Mouse (Mus musculus): ENCODE results near the gene Olfml3. TPM values are rescaled to one million over a fixed set of nuclear protein-coding genes. Genes with fewer than 3 reads are reported as not detected.

Gene Olfml3
- polyA plus RNA-seq, 1 experiment from 2014 or later: 79.1 TPM

GRCm38 (mm10) chr3:103718728-103719127 is 19.1 kb downstream of the Olfml3 start:
- DNase-seq (ENCODE audit: low spot score) (no peak), ATAC-seq (ENCODE audit: low read depth) (no peak)
- Histone ChIP-seq H3K4me1 (ENCODE audit: control insufficient read depth, insufficient read depth, low read length) (peaks cover 27% of the 10 kb centered on the region), H3K36me3 (ENCODE audit: control insufficient read depth, insufficient read depth, low read length) (no peaks in the 10 kb centered on the region), H3K27ac (replicated peaks; ENCODE audit: low read depth, low read length) (no peak overlapping the region), H3K9ac (ENCODE audit: low read depth, low read length) (no peak overlapping the region), H3K4me3 (ENCODE audit: low read depth, low read length) (no peak overlapping the region), H3K9me3 (ENCODE audit: control insufficient read depth, low read length) (no peaks in the 10 kb centered on the region), H3K27me3 (replicated peaks; ENCODE audit: control insufficient read depth, insufficient read depth, low read length) (no peaks in the 10 kb centered on the region), H3K4me2 (ENCODE audit: low read depth, low read length) (no peak overlapping the region)
- 94% methylated on average over 4 of the region's 4 CpGs for WGBS

GRCm38 (mm10) chr3:103716774-103717760 is 20.7 kb downstream of the Olfml3 start:
- peak; percentile 74 for ATAC-seq (ENCODE audit: low read depth)
- Histone ChIP-seq H3K36me3 (ENCODE audit: control insufficient read depth, insufficient read depth, low read length) (no peaks in the 10 kb centered on the region), H3K9ac (ENCODE audit: low read depth, low read length) (no peak overlapping the region), H3K27me3 (replicated peaks; ENCODE audit: control insufficient read depth, insufficient read depth, low read length) (no peaks in the 10 kb centered on the region), H3K4me3 (ENCODE audit: low read depth, low read length) (no peak overlapping the region), H3K27ac (replicated peaks; ENCODE audit: low read depth, low read length) (peak overlapping the region; percentile 81), H3K4me1 (ENCODE audit: control insufficient read depth, insufficient read depth, low read length) (peaks cover 27% of the 10 kb centered on the region), H3K9me3 (ENCODE audit: control insufficient read depth, low read length) (no peaks in the 10 kb centered on the region), H3K4me2 (ENCODE audit: low read depth, low read length) (no peak overlapping the region)
- peak; percentile 56 for DNase-seq (ENCODE audit: low spot score)
- 29% methylated on average over 15 of the region's 15 CpGs for WGBS

GRCm38 (mm10) chr3:103715762-103716693 is 21.8 kb downstream of the Olfml3 start:
- DNase-seq (ENCODE audit: low spot score): peak; percentile 87
- peak; percentile 66 for ATAC-seq (ENCODE audit: low read depth)
- WGBS: 34% methylated on average over 11 of the region's 11 CpGs
- Histone ChIP-seq H3K27ac (replicated peaks; ENCODE audit: low read depth, low read length) (peak overlapping the region; percentile 81), H3K27me3 (replicated peaks; ENCODE audit: control insufficient read depth, insufficient read depth, low read length) (no peaks in the 10 kb centered on the region), H3K4me2 (ENCODE audit: low read depth, low read length) (no peak overlapping the region), H3K9ac (ENCODE audit: low read depth, low read length) (no peak overlapping the region), H3K36me3 (ENCODE audit: control insufficient read depth, insufficient read depth, low read length) (no peaks in the 10 kb centered on the region), H3K4me1 (ENCODE audit: control insufficient read depth, insufficient read depth, low read length) (peaks cover 27% of the 10 kb centered on the region), H3K9me3 (ENCODE audit: control insufficient read depth, low read length) (no peaks in the 10 kb centered on the region), H3K4me3 (ENCODE audit: low read depth, low read length) (no peak overlapping the region)

- Histone ChIP-seq H3K27ac (replicated peaks; ENCODE audit: low read depth, low read length) (no peak overlapping the region), H3K4me2 (ENCODE audit: low read depth, low read length) (no peak overlapping the region), H3K4me3 (ENCODE audit: low read depth, low read length) (no peak overlapping the region), H3K9me3 (ENCODE audit: control insufficient read depth, low read length) (no peaks in the 10 kb centered on the region), H3K4me1 (ENCODE audit: control insufficient read depth, insufficient read depth, low read length) (peaks cover 27% of the 10 kb centered on the region), H3K36me3 (ENCODE audit: control insufficient read depth, insufficient read depth, low read length) (no peaks in the 10 kb centered on the region), H3K9ac (ENCODE audit: low read depth, low read length) (no peak overlapping the region), H3K27me3 (replicated peaks; ENCODE audit: control insufficient read depth, insufficient read depth, low read length) (no peaks in the 10 kb centered on the region)
- DNase-seq (ENCODE audit: low spot score) (no peak), ATAC-seq (ENCODE audit: low read depth) (no peak)
- WGBS: 79% methylated on average over 8 of the region's 8 CpGs
These were observed 22.9 kb downstream of the Olfml3 start for GRCm38 (mm10) chr3:103714942-103715341.

GRCm38 (mm10) chr3:103714236-103714875 is 23.4 kb downstream of the Olfml3 start:
- no peak overlapping the region for H3K9ac ChIP-seq (ENCODE audit: low read depth, low read length)
- no peaks in the 10 kb centered on the region for H3K9me3 ChIP-seq (ENCODE audit: control insufficient read depth, low read length)
- DNase-seq (ENCODE audit: low spot score) (no peak), ATAC-seq (ENCODE audit: low read depth) (no peak)
- H3K4me1 ChIP-seq (ENCODE audit: control insufficient read depth, insufficient read depth, low read length): peaks cover 27% of the 10 kb centered on the region
- 66% methylated on average over 7 of the region's 7 CpGs for WGBS
- no peaks in the 10 kb centered on the region for H3K27me3 ChIP-seq (replicated peaks; ENCODE audit: control insufficient read depth, insufficient read depth, low read length)
- H3K4me2 ChIP-seq (ENCODE audit: low read depth, low read length): no peak overlapping the region
- no peak overlapping the region for H3K27ac ChIP-seq (replicated peaks; ENCODE audit: low read depth, low read length)
- H3K4me3 ChIP-seq (ENCODE audit: low read depth, low read length): no peak overlapping the region
- H3K36me3 ChIP-seq (ENCODE audit: control insufficient read depth, insufficient read depth, low read length): no peaks in the 10 kb centered on the region

- ATAC-seq (ENCODE audit: low read depth) (no peak), DNase-seq (ENCODE audit: low spot score) (peak; percentile 32)
- 93% methylated on average over 4 of the region's 4 CpGs for WGBS
- no peak overlapping the region for H3K4me3 ChIP-seq (ENCODE audit: low read depth, low read length)
- no peaks in the 10 kb centered on the region for H3K36me3 ChIP-seq (ENCODE audit: control insufficient read depth, insufficient read depth, low read length)
- no peak overlapping the region for H3K4me2 ChIP-seq (ENCODE audit: low read depth, low read length)
- H3K27me3 ChIP-seq (replicated peaks; ENCODE audit: control insufficient read depth, insufficient read depth, low read length): no peaks in the 10 kb centered on the region
- no peak overlapping the region for H3K9ac ChIP-seq (ENCODE audit: low read depth, low read length)
- H3K9me3 ChIP-seq (ENCODE audit: control insufficient read depth, low read length): no peaks in the 10 kb centered on the region
- no peak overlapping the region for H3K27ac ChIP-seq (replicated peaks; ENCODE audit: low read depth, low read length)
- H3K4me1 ChIP-seq (ENCODE audit: control insufficient read depth, insufficient read depth, low read length): peaks cover 13% of the 10 kb centered on the region
These were observed 25.6 kb downstream of the Olfml3 start for GRCm38 (mm10) chr3:103712196-103712595.

GRCm38 (mm10) chr3:103709470-103710040 is 28.2 kb downstream of the Olfml3 start:
- H3K9ac ChIP-seq (ENCODE audit: low read depth, low read length): no peak overlapping the region
- no peak overlapping the region for H3K4me2 ChIP-seq (ENCODE audit: low read depth, low read length)
- H3K4me1 ChIP-seq (ENCODE audit: control insufficient read depth, insufficient read depth, low read length): no peaks in the 10 kb centered on the region; the same call in 1 of the 2 replicates
- ATAC-seq (ENCODE audit: low read depth): no peak
- no peaks in the 10 kb centered on the region for H3K36me3 ChIP-seq (ENCODE audit: control insufficient read depth, insufficient read depth, low read length)
- H3K27me3 ChIP-seq (replicated peaks; ENCODE audit: control insufficient read depth, insufficient read depth, low read length): no peaks in the 10 kb centered on the region
- DNase-seq (ENCODE audit: low spot score): no peak
- H3K27ac ChIP-seq (replicated peaks; ENCODE audit: low read depth, low read length): no peak overlapping the region
- no peak overlapping the region for H3K4me3 ChIP-seq (ENCODE audit: low read depth, low read length)
- WGBS: 94% methylated on average over 5 of the region's 5 CpGs
- no peaks in the 10 kb centered on the region for H3K9me3 ChIP-seq (ENCODE audit: control insufficient read depth, low read length)

GRCm38 (mm10) chr3:103705426-103705825 is 32.4 kb downstream of the Olfml3 start:
- WGBS: 75% methylated on average over 12 of the region's 12 CpGs
- Histone ChIP-seq H3K36me3 (ENCODE audit: control insufficient read depth, insufficient read depth, low read length) (no peaks in the 10 kb centered on the region), H3K27ac (replicated peaks; ENCODE audit: low read depth, low read length) (no peak overlapping the region), H3K4me1 (ENCODE audit: control insufficient read depth, insufficient read depth, low read length) (no peaks in the 10 kb centered on the region; the same call in 1 of the 2 replicates), H3K4me3 (ENCODE audit: low read depth, low read length) (no peak overlapping the region), H3K9me3 (ENCODE audit: control insufficient read depth, low read length) (no peaks in the 10 kb centered on the region), H3K9ac (ENCODE audit: low read depth, low read length) (no peak overlapping the region), H3K4me2 (ENCODE audit: low read depth, low read length) (no peak overlapping the region), H3K27me3 (replicated peaks; ENCODE audit: control insufficient read depth, insufficient read depth, low read length) (no peaks in the 10 kb centered on the region)
- no peak for DNase-seq (ENCODE audit: low spot score)
- ATAC-seq (ENCODE audit: low read depth): no peak

All from embryonic facial prominence, embryonic 14.5 days (tissue).